Mouse (Mus musculus) kidney, adult 18-20 months (tissue): ENCODE data around the gene Foxf1.

Source experiments
- DNase-seq: peaks from one replicate; pipeline ENCODE4 v3.0.0; 2021

The Foxf1 gene

GRCm38 (mm10) chr8:121082218-121083092, 1.7 kb upstream of the Foxf1 start:
- DNase-seq: no peak

GRCm38 (mm10) chr8:121083093-121083935, 872 bp upstream of the Foxf1 start:
- peak; percentile 75 for DNase-seq

GRCm38 (mm10) chr8:121083936-121084209, 313 bp upstream of the Foxf1 start:
- no peak for DNase-seq

GRCm38 (mm10) chr8:121085011-121085410, 825 bp downstream of the Foxf1 start:
- no peak for DNase-seq

- no peak for DNase-seq
Measured at GRCm38 (mm10) chr8:121085561-121085960, 1.4 kb downstream of the Foxf1 start.

- no peak for DNase-seq
Measured at GRCm38 (mm10) chr8:121086004-121086900, 2.1 kb downstream of the Foxf1 start.

GRCm38 (mm10) chr8:121088281-121088680, 4.1 kb downstream of the Foxf1 start:
- DNase-seq: no peak

GRCm38 (mm10) chr8:121088871-121089630, 4.9 kb downstream of the Foxf1 start:
- no peak for DNase-seq

GRCm38 (mm10) chr8:121089631-121090380, 5.6 kb downstream of the Foxf1 start:
- DNase-seq: no peak

GRCm38 (mm10) chr8:121090716-121091115, 6.5 kb downstream of the Foxf1 start:
- DNase-seq: no peak

- no peak for DNase-seq
Measured at GRCm38 (mm10) chr8:121092141-121092540, 8.0 kb downstream of the Foxf1 start.

- peak; percentile 86 for DNase-seq
Measured at GRCm38 (mm10) chr8:121092627-121093026, 8.4 kb downstream of the Foxf1 start.

- DNase-seq: no peak
Measured at GRCm38 (mm10) chr8:121093496-121093895, 9.3 kb downstream of the Foxf1 start.

GRCm38 (mm10) chr8:121104049-121104818, 20.0 kb downstream of the Foxf1 start:
- DNase-seq: peak; percentile 71

- DNase-seq: peak; percentile 99
Measured at GRCm38 (mm10) chr8:121107668-121108656, 23.8 kb downstream of the Foxf1 start, which contains the start of gene Mthfsd. Mthfsd (minus strand) TSS chr8:121108392.

- no peak for DNase-seq
Measured at GRCm38 (mm10) chr8:121108657-121109056, 24.5 kb downstream of the Foxf1 start.

GRCm38 (mm10) chr8:121111145-121111907, 27.1 kb downstream of the Foxf1 start:
- DNase-seq: no peak

GRCm38 (mm10) chr8:121113261-121113660, 29.1 kb downstream of the Foxf1 start:
- DNase-seq: peak; percentile 98
